Mouse (Mus musculus): Measurements from ENCODE around the gene Armcx2.

- TF ChIP-seq CTCF (IDR thresholded peaks at IDR 0.05; ENCODE audit: low read depth) (no peak), EP300 (IDR thresholded peaks at IDR 0.05; ENCODE audit: low read depth) (no peak)
Observed at GRCm38 (mm10) chrX:134844424-134844823, 35.4 kb upstream of the Armcx2 start.
